Comparison of ENCODE assay signal across 9 mouse cellular contexts in the genomic region with DNA sequence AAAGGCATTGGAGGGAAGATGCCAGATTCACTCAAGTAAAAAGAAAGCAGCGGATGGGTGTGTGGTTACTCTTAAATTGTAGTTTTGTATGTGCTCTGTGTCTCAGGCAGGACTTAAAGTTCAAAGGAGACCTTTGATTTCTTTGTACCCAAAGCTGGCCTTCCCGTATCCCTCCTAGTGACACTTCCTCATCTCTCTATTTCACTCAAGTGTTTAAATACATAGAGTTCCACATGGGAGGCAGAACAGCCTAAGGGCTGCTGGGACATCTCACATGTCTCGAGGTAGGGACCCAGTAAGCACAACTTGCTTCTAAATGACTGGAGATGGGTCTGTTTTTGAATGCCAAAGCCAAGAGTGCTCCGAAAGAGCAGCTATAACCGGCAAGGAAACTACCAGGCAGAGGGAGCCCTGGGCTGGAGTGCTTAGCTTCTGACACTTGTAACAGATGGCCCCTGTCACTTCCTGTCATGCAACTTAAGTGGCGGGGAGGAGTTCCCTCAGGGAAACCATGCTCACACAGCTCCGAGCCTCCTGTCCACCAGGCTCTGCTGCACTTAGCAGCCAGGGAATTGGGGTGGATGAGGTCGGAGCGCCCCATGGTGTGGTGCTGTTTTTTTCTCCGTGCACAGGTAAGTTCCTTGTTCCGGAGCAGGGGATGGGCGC.
DNase-seq lines count a peak whose midpoint lies in the region; ATAC-seq and TF ChIP-seq lines count a peak whose summit lies in the region.
"Had no signal": no experiment of that assay in that cellular context is flagged by ENCODE, and none has a peak within 500 bp of the region (broad histone marks: within the 10 kb centered on the region; RNA-seq: fewer than 3 reads in every experiment).

No protein-coding gene starts in this region.

- no peaks in the 10 kb centered on the region for H3K9me3 ChIP-seq in midbrain, embryonic 11.5 days (ENCODE audit: control insufficient read depth, low read length)
- no peaks in the 10 kb centered on the region for H3K9me3 ChIP-seq in midbrain, embryonic 14.5 days (ENCODE audit: control insufficient read depth, low read length)
- H3K9me3 ChIP-seq in embryonic facial prominence, embryonic 12.5 days = no peaks in the 10 kb centered on the region
- H3K9me3 ChIP-seq in liver, embryonic 12.5 days (replicated peaks) = no peaks in the 10 kb centered on the region

- ATAC-seq in midbrain, embryonic 11.5 days (ENCODE audit: low FRiP score) = no peak
- no peak for ATAC-seq in midbrain, embryonic 14.5 days (ENCODE audit: low FRiP score, low TSS enrichment)
- ATAC-seq in embryonic facial prominence, embryonic 12.5 days (ENCODE audit: insufficient number of reproducible peaks, insufficient read depth, low FRiP score, low TSS enrichment) = no peak
- ATAC-seq in liver, embryonic 12.5 days = no peak
- no peak for ATAC-seq in erythroid progenitor cell, adult 5-6 weeks (replicated peaks; ENCODE audit: low FRiP score, poor library complexity, severe bottlenecking)
- ATAC-seq: Patski had no signal

- H3K9ac ChIP-seq in midbrain, embryonic 11.5 days (ENCODE audit: low read length) = no peak overlapping the region
- no peak overlapping the region for H3K9ac ChIP-seq in midbrain, embryonic 14.5 days (replicated peaks; ENCODE audit: low read length)
- no peak overlapping the region for H3K9ac ChIP-seq in embryonic facial prominence, embryonic 12.5 days
- H3K9ac ChIP-seq in liver, embryonic 12.5 days = no peak overlapping the region

- no peak for TF ChIP-seq POLR2A in olfactory bulb, adult 2 months (IDR thresholded peaks at IDR 0.05; ENCODE audit: insufficient read depth, low read depth, low read length)

- WGBS in midbrain, embryonic 11.5 days = 70% methylated on average over 12 of the region's 12 CpGs
- WGBS in midbrain, embryonic 14.5 days = 63% methylated on average over 12 of the region's 12 CpGs
- 38% methylated on average over 12 of the region's 12 CpGs for WGBS in embryonic facial prominence, embryonic 12.5 days
- WGBS in liver, embryonic 12.5 days (ENCODE audit: insufficient replicate concordance) = 25% methylated on average over 12 of the region's 12 CpGs
- 78% methylated on average over 12 of the region's 12 CpGs for WGBS in olfactory bulb, adult 2 months

- DNase-seq in midbrain, embryonic 11.5 days (ENCODE audit: low spot score, missing footprints) = peak; percentile 69
- no peak for DNase-seq in midbrain, embryonic 14.5 days
- DNase-seq in induced T-regulatory cell, adult 2 months (ENCODE audit: low read depth) = peak; percentile 90
- no peak for DNase-seq in right cerebral cortex, postnatal 10 days (ENCODE audit: low spot score in 2 of 2)

- TF ChIP-seq CTCF in olfactory bulb, adult 2 months (IDR thresholded peaks at IDR 0.05; ENCODE audit: insufficient read depth, low read depth, low read length) = no peak

- no peak overlapping the region for H3K4me3 ChIP-seq in midbrain, embryonic 11.5 days (ENCODE audit: low read depth, low read length)
- H3K4me3 ChIP-seq in midbrain, embryonic 14.5 days (replicated peaks; ENCODE audit: low read depth, low read length) = no peak overlapping the region
- no peak overlapping the region for H3K4me3 ChIP-seq in embryonic facial prominence, embryonic 12.5 days
- peak overlapping the region; percentile 13; the same call in 1 of the 2 replicates for H3K4me3 ChIP-seq in liver, embryonic 12.5 days
- H3K4me3 ChIP-seq in olfactory bulb, adult 2 months (ENCODE audit: insufficient read depth, low read depth, low read length) = peak overlapping the region; percentile 14; the same call in 1 of the 2 replicates

- H3K4me1 ChIP-seq in midbrain, embryonic 11.5 days (ENCODE audit: control insufficient read depth, insufficient read depth, low read length) = no peaks in the 10 kb centered on the region
- H3K4me1 ChIP-seq in midbrain, embryonic 14.5 days (ENCODE audit: control insufficient read depth, insufficient read depth, low read length) = no peaks in the 10 kb centered on the region
- H3K4me1 ChIP-seq in embryonic facial prominence, embryonic 12.5 days = no peaks in the 10 kb centered on the region
- H3K4me1 ChIP-seq in liver, embryonic 12.5 days = 0 out of 2 replicates have a peak, but pooled peaks cover 5% of the 10 kb centered on the region
- peaks cover 8% of the 10 kb centered on the region for H3K4me1 ChIP-seq in olfactory bulb, adult 2 months (ENCODE audit: control insufficient read depth, insufficient read depth, low read length)

- no peak overlapping the region for H3K4me2 ChIP-seq in midbrain, embryonic 11.5 days
- H3K4me2 ChIP-seq in midbrain, embryonic 14.5 days (ENCODE audit: low read length) = no peak overlapping the region
- peak overlapping the region; percentile 10; the same call in 1 of the 2 replicates for H3K4me2 ChIP-seq in embryonic facial prominence, embryonic 12.5 days (replicated peaks)
- H3K4me2 ChIP-seq in liver, embryonic 12.5 days = peak overlapping the region; percentile 37

- no peaks in the 10 kb centered on the region for H3K36me3 ChIP-seq in midbrain, embryonic 11.5 days (ENCODE audit: control insufficient read depth, insufficient read depth, low read length)
- H3K36me3 ChIP-seq in midbrain, embryonic 14.5 days (ENCODE audit: control insufficient read depth, insufficient read depth, low read length) = no peaks in the 10 kb centered on the region
- no peaks in the 10 kb centered on the region for H3K36me3 ChIP-seq in embryonic facial prominence, embryonic 12.5 days
- H3K36me3 ChIP-seq in liver, embryonic 12.5 days = no peaks in the 10 kb centered on the region

- no peaks in the 10 kb centered on the region for H3K27me3 ChIP-seq in midbrain, embryonic 11.5 days (ENCODE audit: control insufficient read depth, insufficient read depth, low read length)
- no peaks in the 10 kb centered on the region for H3K27me3 ChIP-seq in midbrain, embryonic 14.5 days (ENCODE audit: control insufficient read depth, insufficient read depth, low read length)
- H3K27me3 ChIP-seq in embryonic facial prominence, embryonic 12.5 days = no peaks in the 10 kb centered on the region
- H3K27me3 ChIP-seq in liver, embryonic 12.5 days (replicated peaks) = no peaks in the 10 kb centered on the region; the same call in 1 of the 2 replicates
- H3K27me3 ChIP-seq: Patski had no signal

- no peak overlapping the region for H3K27ac ChIP-seq in midbrain, embryonic 11.5 days (ENCODE audit: low read depth, low read length)
- H3K27ac ChIP-seq in midbrain, embryonic 14.5 days (replicated peaks; ENCODE audit: low read depth, low read length) = no peak overlapping the region
- no peak overlapping the region for H3K27ac ChIP-seq in embryonic facial prominence, embryonic 12.5 days
- H3K27ac ChIP-seq in liver, embryonic 12.5 days = no peak overlapping the region
- H3K27ac ChIP-seq in olfactory bulb, adult 2 months (ENCODE audit: insufficient read depth, low read depth, low read length) = no peak overlapping the region

Comparison
In these comparisons a context has a peak if more than half of its experiments do, and no peak if none do; other contexts are left out.
1. DNase-seq: peak in midbrain, embryonic 11.5 days (single experiment) and induced T-regulatory cell, adult 2 months (single experiment); none in midbrain, embryonic 14.5 days (single experiment) and right cerebral cortex, postnatal 10 days (0 of 2).
2. H3K4me2 ChIP-seq: peak in embryonic facial prominence, embryonic 12.5 days (single experiment) and liver, embryonic 12.5 days (single experiment); none in midbrain, embryonic 11.5 days (single experiment) and midbrain, embryonic 14.5 days (single experiment).
3. H3K4me3 ChIP-seq: peak in liver, embryonic 12.5 days (single experiment) and olfactory bulb, adult 2 months (single experiment); none in midbrain, embryonic 11.5 days (single experiment), midbrain, embryonic 14.5 days (single experiment) and embryonic facial prominence, embryonic 12.5 days (single experiment).